Mouse (Mus musculus): ENCODE data around the gene Dnmt3b. TPM values are rescaled to one million over a fixed set of nuclear protein-coding genes. Genes with fewer than 3 reads are reported as not detected.
"Not testable (repeated sequence)": the region's sequence is repeated elsewhere in the genome, so short reads cannot be mapped to it uniquely, and the experiment has no call there.

Gene Dnmt3b
- total RNA-seq, 2 experiments from 2014 or later: 1.1 to 1.6 TPM

DNA sequence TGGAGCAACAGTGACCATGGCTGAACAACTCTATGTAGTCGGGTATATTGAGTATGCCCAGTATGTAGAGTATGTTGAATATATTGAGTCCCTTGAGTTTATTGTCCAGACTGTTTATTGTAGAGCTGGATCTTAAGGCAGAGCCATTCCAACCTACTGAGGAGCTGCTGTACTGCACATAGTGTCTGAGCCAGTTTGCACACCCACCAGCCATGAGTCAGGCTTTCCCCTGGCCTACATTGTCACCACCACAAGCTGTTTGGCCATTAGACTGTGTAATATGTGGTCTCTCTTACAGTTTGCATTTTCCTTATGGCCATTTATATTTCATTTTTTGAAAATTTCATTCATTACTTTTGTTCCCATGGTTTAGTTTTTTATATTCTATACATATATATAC lies 30.7 kb downstream of the Dnmt3b start:
- intact Hi-C loops (cut with DNase I): no loop called here
- no peak overlapping the region for H3K27ac ChIP-seq
- H3K4me3 ChIP-seq: no peak overlapping the region
- peak in 1 of 2 experiments; percentile 36 for DNase-seq (ENCODE audit: extremely low spot score in 1 of 2, low spot score in 2 of 2)
- no peak; the same call in 1 of the 2 replicates for TF ChIP-seq CTCF (IDR thresholded peaks at IDR 0.05)

GRCm38 (mm10) chr2:153693413-153693812 lies 44.2 kb downstream of the Dnmt3b start:
- H3K27ac ChIP-seq; H3K4me3 ChIP-seq; intact Hi-C loops (cut with DNase I); DNase-seq (ENCODE audit: extremely low spot score in 1 of 2, low spot score in 2 of 2): not testable (repeated sequence)

DNA sequence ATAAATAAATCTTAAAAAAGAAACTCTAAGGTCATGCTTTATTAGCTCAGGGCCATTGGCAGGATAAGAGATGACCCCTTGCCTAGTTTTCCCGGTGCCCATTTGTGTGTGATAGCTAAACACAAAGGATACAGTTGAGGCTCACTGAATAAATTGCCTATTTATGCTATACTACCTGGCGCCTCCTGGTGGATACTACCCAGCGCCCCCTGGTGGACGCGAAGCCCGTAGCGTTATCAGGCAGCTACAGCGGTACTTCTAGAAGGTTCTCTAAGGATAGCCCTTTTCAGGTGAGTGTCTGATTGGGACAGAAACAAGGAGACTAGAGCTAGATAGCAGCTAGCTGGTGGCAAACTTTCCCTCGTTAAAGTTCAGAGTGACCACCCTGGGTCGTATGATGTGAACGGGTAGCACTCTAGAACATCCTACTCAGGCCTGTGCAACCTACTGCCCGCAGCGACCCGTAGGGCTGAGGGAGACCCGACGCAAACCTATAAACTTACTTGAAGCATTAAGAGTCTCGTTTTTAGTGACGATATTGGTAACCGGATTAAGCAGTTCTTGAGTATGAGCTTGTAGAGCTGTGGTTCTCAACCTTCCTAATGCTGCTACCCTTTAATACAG lies 45.3 kb downstream of the Dnmt3b start:
- intact Hi-C loops (cut with DNase I): no loop called here
- no peak overlapping the region for H3K27ac ChIP-seq
- no peak overlapping the region for H3K4me3 ChIP-seq
- TF ChIP-seq CTCF (IDR thresholded peaks at IDR 0.05): peak; percentile 67
- DNase-seq (ENCODE audit: extremely low spot score in 1 of 2, low spot score in 2 of 2): peak in 1 of 2 experiments; percentile 30

DNA sequence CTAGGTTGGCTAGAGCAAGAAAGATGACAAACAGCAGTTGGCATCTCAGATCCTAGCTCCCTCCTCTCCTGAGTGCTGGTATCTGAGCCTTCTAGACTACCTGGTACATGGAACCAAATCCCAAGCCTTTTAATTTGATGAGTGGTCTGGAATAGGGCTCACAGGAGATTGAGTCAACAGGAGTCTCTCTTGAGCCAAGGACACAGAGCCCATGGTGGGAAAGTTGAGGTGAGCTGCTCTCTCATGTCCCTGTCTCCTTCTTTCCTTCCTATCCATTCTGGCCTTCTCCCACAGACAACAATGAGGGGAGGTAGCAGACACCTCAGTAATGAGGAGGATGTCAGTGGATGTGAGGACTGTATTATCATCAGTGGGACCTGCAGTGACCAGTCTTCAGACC lies 47.1 kb downstream of the Dnmt3b start, which contains the start of gene Dnmt3c:
TSS of gene Dnmt3c (plus strand) at position 301 of the 400 bp plus-strand sequence.
- Histone ChIP-seq H3K27ac (no peak within 1 kb of the TSS), H3K4me3 (no peak within 1 kb of the TSS)
- TF ChIP-seq CTCF (IDR thresholded peaks at IDR 0.05): no peak
- no peak for DNase-seq (ENCODE audit: extremely low spot score in 1 of 2, low spot score in 2 of 2)
- intact Hi-C loops (cut with DNase I): no loop called here

DNA sequence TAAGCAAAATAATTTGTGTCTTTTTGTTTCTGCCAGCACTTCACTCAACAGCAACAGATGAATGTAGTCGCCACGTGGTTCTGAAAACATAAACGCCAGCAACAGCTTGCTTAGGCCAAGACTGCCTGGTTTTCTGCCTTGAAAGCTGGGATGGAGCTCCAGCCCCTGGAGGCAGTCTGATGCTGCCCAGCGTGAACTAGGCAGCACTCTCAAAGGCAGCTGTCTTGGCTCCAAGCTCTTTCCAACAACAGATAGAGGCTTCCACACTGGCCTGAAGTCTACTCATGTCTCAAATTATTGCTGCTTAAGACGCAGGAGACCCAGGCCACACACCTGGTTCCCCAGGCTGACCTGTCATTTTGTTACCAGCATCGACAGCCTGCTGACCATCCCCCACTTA lies 54.1 kb downstream of the Dnmt3b start:
- no peak overlapping the region for H3K4me3 ChIP-seq
- DNase-seq (ENCODE audit: extremely low spot score in 1 of 2, low spot score in 2 of 2): no peak
- TF ChIP-seq CTCF (IDR thresholded peaks at IDR 0.05): no peak
- no peak overlapping the region for H3K27ac ChIP-seq
- intact Hi-C loops (cut with DNase I): loop anchor here (10.0 kb wide), 1 partner anchor 91 kb away; no protein-coding TSS in a partner anchor

- TF ChIP-seq CTCF (IDR thresholded peaks at IDR 0.05): peak; percentile 82
- intact Hi-C loops (cut with DNase I): loop anchor here (5.0 kb wide), 1 partner anchor 61 kb away; no protein-coding TSS in a partner anchor
- no peak for DNase-seq (ENCODE audit: extremely low spot score in 1 of 2, low spot score in 2 of 2)
Measured at GRCm38 (mm10) chr2:153710701-153711330, 61.6 kb downstream of the Dnmt3b start.

DNA sequence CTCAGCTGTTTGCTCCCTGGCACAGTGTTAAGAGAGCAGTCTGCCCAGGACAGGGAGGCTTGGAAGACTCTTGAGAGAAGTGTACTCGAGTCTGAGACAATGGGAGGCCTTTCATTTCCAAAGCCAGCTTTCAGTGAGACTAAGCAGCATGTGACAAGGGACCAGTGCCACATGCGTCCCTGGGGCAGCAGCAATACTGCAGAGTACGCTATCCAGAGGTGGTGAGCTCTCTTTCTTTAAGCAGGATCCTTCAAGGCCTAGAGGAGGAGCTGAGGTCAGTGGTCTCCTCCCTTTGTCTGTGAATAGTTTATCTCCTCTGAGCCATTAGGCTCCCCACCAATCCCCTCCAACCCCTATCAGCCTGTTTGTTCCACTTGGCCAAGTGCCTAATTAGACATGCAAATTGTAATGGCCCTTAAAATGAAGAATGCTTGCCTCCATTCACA lies 63.4 kb downstream of the Dnmt3b start:
- TF ChIP-seq CTCF (IDR thresholded peaks at IDR 0.05): no peak
- no peak for DNase-seq (ENCODE audit: extremely low spot score in 1 of 2, low spot score in 2 of 2)
- intact Hi-C loops (cut with DNase I): loop anchor here (5.0 kb wide), 1 partner anchor 60 kb away; no protein-coding TSS in a partner anchor
- Histone ChIP-seq H3K4me3 (no peak overlapping the region), H3K27ac (peak overlapping the region; percentile 18; the same call in 1 of the 2 replicates)

More at GRCm38 (mm10) chr2:153710701-153711330, 61.6 kb downstream of the Dnmt3b start:
- Histone ChIP-seq H3K4me3 (no peak overlapping the region), H3K27ac (no peak overlapping the region)

GRCm38 (mm10) chr2:153713227-153713626 lies 64.0 kb downstream of the Dnmt3b start:
- Histone ChIP-seq H3K4me3 (no peak overlapping the region), H3K27ac (peak overlapping the region; percentile 18; the same call in 1 of the 2 replicates)
- intact Hi-C loops (cut with DNase I): loop anchor here (5.0 kb wide), 1 partner anchor 59 kb away; no protein-coding TSS in a partner anchor
- DNase-seq (ENCODE audit: extremely low spot score in 1 of 2, low spot score in 2 of 2): peak; percentile 33 to 54
- TF ChIP-seq CTCF (IDR thresholded peaks at IDR 0.05): no peak

- not testable (repeated sequence) for H3K4me3 ChIP-seq; H3K27ac ChIP-seq; DNase-seq (ENCODE audit: extremely low spot score in 1 of 2, low spot score in 2 of 2)
- intact Hi-C loops (cut with DNase I): loop anchor here (5.0 kb wide), 1 partner anchor 119 kb away; no protein-coding TSS in a partner anchor
Measured at GRCm38 (mm10) chr2:153717861-153718260, 68.6 kb downstream of the Dnmt3b start.

GRCm38 (mm10) chr2:153723098-153723497 lies 73.8 kb downstream of the Dnmt3b start:
- no peak for TF ChIP-seq CTCF (IDR thresholded peaks at IDR 0.05)
- intact Hi-C loops (cut with DNase I): no loop called here

DNA sequence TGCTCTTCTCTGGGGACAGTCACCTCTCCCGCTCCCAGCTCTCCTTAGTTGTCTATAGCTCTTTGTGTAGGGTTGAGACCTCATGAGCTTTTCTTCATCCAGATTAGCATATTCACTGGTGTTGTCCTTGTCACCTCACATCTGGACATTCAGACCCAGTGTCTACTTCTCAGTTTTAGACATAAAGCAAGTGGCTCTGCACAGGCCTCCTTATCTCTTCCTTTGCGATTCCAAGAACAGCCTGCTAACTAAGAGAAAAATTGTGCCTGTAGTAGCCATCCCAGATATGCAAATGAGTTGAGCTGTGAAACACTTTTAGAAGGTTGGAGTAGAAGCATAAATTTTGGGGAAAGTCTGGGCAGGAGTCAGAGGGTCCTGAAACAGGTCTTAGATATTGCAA lies 75.2 kb downstream of the Dnmt3b start:
- intact Hi-C loops (cut with DNase I): no loop called here
- Histone ChIP-seq H3K27ac (no peak overlapping the region), H3K4me3 (no peak overlapping the region)
- TF ChIP-seq CTCF (IDR thresholded peaks at IDR 0.05): no peak
- DNase-seq (ENCODE audit: extremely low spot score in 1 of 2, low spot score in 2 of 2): no peak

More at GRCm38 (mm10) chr2:153723098-153723497, 73.8 kb downstream of the Dnmt3b start:
- no peak for DNase-seq (ENCODE audit: extremely low spot score in 1 of 2, low spot score in 2 of 2)
- Histone ChIP-seq H3K27ac (no peak overlapping the region), H3K4me3 (no peak overlapping the region)

DNA sequence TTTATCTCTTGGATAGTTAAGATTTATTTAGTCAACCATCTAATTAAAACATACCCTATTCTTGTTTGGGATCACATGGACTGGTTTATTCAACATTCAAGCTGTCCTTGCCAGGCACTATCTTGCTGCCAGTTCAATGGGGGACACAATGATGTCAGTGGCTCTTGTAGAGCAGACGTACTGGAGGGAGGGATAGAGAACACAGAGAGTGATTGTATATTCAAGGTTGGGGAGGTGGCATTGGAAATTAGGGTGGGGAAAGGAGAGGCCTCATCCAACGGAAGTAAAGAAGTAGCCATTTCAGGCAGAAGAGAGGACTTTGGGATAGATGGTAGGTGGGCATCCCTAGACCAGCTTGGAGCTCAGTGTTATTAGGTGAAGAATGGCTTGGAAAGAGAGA lies 75.6 kb downstream of the Dnmt3b start:
- Histone ChIP-seq H3K27ac (no peak overlapping the region), H3K4me3 (no peak overlapping the region)
- no peak for DNase-seq (ENCODE audit: extremely low spot score in 1 of 2, low spot score in 2 of 2)
- intact Hi-C loops (cut with DNase I): no loop called here
- no peak for TF ChIP-seq CTCF (IDR thresholded peaks at IDR 0.05)

All from left cerebral cortex, adult 2 months (tissue).